Mouse (Mus musculus): ENCODE results near the gene Gramd1b.

The Gramd1b gene

DNA sequence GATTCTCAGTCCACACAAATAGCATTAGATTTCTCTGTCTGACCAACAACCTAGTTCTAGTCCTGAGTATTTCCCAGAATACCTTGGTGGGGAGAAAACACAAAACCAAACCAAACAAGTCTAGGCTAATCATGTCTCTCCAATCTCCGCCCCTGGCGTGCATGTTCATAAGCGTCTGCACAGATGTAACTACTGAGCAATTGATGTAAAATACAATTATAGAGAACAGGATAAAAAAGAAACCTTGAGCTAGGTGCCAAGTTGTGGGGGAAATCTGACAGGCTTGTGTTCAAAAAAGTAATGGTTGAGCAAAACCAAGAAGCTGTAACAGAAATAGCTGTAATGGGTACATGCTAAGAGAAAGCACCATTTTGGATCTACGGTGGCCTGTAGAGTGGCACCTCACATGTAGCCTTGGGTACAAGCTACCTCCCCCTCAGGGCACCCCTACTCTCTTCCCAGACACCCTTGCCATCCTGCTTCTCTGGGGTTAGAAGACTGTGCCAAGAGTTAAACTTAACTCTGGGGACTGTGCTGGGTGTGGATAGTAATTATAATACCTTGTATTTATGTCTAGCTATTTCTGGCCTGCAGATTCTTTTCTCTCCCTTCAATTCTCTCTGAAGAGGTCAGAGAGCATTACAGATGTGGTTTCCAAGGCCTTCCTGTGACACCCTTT is 174.3 kb downstream of the Gramd1b start:
- no peak for DNase-seq

DNA sequence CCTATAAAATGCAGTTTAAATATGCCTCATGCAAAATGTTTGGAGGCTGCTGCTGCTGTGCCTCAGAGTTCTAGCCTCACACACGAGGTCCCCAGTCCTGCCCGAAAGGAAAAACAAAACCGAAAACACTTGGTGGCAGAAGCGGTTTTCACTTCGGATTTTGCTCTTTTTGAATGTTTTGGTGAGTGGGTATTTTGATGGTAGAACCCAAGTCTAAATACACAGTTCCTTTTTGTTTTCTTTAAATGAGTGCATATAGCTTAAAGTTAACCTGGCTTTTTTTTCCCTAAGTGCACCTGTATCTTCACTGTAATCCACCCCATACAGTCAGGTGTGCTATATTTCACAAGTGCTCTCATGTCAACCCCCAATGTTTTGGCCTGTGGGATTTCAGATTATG is 174.8 kb downstream of the Gramd1b start:
- DNase-seq = no peak

DNA sequence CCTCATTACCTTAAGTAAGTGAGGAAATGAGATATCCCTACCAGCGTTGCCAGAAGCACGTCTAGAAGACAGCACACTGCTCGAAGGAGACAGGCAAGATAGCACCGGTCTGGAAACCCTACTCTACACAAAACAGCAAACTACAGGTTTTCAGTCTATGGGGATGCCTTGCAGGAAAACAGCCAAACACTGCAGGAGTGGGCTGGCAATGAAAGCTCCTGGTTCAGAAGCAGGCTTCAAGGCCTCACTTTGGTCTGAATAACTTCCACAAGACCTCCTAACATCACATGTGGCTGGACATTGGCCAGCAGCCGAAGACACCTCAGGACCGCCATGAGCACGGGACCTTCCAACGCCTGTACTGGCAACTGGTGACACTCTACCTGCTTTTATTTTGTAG is 175.8 kb downstream of the Gramd1b start:
- DNase-seq = no peak

DNA sequence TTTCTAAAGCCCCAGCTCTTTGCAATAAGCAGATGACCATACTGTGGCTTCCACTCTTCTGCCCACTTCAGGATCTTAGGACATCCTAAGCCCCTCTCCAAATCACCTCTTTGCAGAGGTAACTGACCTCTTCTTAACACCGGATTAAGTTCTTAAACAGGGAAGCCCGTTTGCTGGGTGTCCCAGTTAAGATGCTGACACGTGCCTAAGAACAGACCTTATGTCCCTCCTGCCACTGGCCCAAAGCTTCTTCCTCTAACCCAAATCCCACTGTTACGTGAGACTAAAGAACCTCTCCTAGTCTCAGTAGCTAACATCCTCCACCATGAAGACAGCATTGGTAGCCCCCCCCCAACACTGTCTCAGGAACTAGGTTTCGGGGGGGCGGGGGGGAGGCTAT is 177.6 kb downstream of the Gramd1b start:
- no peak for DNase-seq

DNA sequence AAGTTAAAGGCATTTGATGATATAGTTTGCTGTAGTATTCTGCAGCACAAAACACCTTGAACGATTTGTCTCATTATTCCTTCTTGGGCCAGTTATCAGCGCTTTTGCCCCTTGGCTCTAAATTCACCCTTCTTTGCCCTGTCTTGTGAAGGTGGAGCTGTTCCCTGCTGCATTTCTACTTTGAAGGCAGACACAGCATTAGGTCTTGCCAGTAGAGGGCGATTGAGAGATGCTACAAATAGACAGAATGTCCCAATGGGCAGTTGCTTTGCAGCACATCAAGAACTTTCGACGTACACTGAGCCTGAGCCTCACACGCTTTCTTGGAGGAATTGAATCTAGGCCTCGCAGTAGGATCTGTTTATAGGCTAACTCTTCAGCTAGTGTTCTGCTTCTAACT is 180.5 kb downstream of the Gramd1b start:
- peak in 1 of 2 experiments; percentile 11 for DNase-seq

DNA sequence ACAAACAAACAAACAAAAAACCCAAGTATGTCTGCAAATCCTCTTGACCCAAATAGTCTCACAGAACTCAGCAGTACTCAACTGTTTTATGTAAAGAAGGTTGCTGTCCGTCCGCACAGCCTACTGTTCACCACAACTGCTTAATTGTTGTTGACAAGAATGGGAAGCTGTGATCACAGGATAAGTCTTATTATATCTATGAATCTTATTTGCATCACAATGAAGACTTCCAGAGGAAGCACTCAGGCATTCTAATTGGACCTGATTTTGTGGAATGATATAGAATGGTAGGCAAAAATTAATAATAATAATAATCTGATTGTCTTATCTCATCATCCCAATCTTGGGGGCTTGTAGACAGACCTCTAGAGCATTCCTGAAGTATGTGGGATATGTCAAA is 181.1 kb downstream of the Gramd1b start:
- DNase-seq = no peak

DNA sequence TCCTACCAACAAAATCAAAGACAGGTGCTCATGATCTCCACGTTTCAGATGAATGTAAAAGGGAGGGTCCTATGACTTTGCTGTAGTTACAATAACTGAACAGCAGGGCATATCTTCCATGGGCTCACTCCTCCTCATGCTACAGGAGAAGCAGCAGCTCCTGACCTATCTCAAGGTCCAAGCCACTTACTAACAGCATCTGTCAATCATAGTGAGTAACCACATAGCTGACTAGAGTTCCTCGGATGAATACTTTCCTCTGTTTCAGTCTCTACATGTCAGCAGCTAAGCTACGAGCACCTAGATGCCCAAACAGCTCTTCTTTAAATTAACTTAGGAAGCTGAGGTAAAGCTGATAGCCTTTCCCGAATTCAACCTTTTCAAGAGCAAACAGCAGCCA is 181.6 kb downstream of the Gramd1b start:
- no peak for DNase-seq

DNA sequence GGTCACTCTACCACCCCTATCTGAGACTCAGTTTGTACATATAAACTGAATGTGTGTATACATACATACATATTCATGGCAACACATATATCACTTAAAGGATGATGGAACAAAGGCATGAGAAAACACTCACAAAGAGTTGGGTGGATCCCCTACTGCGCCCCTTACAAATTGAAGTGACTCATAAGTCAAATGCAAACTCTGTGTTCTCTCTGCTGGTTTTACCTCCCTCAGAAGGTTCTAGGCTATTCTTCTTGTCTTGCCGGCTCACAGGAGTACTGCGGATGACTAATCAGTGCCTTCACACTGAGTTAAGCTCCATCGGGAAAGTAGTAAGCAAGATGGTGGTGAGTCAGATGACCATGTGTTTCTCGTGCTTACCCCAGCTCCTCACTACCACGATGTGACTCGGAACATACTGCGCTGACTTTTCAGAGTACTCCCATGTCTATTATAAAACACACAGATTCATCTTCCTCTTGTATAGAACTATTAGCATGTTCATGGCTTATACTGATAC is 182.4 kb downstream of the Gramd1b start:
- no peak for DNase-seq

DNA sequence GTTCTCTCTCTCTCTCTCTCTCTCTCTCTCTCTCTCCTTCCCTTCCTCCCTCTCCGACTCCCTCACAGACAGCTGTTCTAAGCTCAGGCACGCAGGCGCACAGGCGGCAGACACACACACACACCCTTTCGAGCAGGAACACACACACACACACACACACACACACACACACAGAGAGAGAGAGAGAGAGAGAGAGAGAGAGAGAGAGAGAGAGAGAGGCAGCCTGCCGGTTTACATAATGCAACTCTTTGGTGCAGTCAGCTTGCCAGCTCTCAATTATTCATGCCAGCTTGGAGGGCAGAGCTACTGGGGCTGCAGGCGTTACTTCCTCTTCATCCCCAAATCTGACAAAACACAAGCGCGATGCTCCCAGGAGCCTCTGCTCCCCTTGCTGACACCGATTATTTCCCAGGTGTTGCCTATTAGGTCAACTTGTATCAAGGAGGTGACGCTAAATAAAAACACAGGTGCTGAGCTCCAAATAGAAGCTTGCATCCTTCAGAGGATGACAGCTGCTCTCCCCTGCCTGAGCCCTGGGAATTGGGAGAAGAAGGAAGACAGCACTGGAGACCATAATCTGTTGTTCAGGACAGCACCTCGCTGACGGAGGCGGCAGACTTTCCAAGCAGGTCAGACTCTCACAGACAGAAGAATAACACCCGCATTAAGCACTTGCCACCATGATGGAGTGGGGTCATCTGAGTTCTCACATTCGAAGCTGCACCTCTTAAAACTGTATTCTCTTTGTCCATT is 184.8 kb downstream of the Gramd1b start:
- no peak for DNase-seq

DNA sequence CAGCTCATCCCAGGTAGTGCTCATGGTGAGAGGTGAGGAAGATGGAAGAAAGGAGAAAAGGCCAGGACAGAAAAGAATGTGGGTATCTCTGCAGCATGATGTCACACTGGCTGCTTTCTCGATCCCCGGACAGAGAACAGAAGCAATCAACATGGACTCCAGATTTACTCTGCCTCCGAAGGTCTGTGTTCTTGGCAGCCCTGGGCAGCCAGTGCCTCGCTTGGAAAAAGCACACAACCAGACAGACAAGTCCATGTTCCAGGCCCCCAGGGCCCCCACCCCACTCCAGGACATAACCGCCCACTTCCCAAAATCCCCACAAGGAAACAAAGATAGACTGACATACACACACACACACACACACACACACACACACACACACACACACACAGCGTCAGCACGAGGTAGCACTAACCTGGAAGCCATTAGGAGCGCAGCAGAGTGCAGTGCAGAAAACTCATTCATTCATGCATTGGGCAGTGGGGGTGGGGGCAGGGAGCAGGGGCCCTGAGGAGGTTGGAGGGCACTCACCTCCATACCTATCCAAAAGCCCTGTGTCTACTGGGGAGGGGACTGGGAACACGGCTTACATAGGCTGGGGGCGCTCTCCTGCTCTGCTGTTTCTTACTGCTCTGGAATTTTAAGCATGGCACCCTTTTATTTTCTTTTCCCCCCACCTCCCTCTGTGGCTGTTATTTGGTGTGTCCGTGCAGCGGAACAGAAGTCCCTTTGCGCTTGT is 185.5 kb downstream of the Gramd1b start:
- no peak for DNase-seq

DNA sequence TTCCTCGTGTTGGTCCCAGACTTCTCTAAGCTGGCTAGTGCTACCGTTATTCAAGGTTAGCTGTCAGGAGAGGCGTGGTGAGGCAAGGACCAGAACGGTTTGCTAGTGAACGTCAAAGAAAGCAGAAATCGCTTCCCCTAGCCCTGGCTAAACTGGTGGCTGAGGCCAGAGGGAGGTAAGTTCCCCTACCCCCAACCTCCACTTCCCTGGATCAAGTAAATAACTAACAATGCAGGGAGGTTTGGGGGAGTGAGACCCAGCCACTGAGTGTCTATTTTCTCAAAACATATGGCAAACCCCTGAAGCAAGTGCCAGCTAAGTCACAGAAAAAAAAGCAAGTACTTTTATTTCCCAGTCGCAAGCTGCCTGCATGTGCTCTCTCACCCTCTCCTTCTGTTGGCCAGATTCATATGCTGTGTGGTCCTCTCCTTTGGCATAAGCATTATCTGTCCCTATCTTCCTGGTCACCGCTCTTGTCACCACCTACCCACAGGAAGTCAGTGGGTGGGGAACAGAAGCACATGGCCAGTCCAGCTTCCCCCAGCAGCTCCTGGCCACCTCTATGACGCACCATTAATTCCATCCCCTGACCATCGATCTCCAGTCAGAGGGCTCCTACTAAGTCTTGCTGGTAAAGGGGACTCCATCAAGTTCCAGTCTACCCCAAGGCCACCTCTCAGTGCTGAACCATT is 186.2 kb downstream of the Gramd1b start:
- no peak for DNase-seq

DNA sequence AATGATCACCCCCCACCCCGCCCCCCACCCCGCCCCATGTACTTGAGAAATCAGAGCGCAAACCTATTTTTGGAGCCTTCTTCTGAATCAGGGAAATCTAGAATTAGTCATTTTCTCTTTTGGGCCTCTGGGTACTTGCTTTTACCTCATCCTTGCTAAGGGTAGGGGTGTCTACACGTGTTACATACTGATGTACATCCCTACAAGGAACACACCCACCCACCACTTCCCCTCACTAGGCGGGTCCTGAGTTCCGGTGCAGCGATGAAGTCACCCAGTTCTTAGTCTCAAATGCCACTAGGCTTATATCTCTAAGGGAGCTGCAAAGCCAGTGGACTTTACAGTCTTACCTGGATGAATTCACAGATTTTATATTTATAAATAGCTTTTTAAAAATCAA is 187.4 kb downstream of the Gramd1b start:
- no peak for DNase-seq

DNA sequence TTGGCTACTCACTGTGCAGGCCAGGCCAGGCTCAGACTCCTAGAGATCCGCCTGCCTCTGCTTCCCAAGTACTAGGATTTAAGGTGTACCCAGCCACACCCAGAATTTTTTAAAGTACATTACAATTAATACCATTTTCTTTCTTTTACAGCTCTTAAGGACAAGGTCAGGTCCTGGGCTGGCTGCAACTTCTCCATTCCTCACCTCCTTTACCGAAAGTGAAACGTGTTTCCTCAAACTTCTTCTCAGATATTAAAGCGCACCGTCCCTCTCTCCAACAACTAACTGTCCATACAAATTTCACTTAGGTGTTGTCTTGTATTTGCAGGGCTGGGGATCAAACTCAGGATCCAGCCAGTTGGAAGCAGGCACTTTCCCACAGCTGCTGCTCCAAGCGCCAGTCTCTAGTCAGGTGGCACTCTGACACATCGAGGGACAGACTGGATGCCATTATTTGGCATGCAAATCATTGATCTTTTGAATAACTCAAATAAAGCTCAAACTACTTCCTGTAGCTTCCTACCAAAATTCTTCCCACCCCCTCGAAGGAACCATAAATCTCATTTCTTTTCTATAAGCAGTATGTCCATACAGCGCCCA is 188.0 kb downstream of the Gramd1b start:
- DNase-seq = no peak

DNA sequence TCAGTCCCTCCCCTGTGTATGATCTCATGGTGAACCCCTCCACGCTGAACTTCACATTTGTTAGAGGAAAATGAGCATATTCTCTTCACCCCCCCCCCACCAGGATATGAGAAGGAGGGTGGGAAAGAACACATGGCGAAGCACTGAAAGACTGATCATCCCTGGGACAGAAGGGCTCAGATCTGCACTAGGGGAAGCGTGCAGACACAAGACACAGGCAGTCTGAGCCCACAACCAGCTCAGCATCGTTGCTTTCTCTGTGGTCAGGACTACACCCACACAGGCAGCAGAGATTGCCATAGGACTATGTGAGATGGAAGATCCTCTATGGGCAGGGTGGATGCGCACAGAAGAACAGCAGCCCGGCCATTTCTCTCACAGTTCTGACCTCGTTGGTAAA is 189.1 kb downstream of the Gramd1b start:
- no peak for DNase-seq

DNA sequence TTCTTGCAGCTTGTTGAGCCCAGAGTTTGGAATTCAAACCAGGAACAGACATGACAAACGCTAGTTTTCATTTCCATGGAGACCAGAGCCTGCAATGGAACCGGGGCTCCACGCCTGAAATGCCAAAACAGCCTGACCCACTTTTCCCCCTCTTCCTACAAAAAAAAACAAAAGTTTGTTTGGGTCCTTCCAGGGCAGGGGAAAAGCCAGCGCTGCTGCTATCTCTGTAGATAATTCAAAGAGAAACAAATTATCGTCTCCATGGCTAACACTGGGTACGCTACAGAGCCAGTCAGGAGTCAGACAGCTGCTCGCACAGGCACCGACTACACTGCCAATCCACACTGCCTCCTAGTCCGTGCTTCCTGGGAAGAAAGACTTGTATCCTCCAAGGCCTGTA is 191.6 kb downstream of the Gramd1b start:
- DNase-seq = no peak

DNA sequence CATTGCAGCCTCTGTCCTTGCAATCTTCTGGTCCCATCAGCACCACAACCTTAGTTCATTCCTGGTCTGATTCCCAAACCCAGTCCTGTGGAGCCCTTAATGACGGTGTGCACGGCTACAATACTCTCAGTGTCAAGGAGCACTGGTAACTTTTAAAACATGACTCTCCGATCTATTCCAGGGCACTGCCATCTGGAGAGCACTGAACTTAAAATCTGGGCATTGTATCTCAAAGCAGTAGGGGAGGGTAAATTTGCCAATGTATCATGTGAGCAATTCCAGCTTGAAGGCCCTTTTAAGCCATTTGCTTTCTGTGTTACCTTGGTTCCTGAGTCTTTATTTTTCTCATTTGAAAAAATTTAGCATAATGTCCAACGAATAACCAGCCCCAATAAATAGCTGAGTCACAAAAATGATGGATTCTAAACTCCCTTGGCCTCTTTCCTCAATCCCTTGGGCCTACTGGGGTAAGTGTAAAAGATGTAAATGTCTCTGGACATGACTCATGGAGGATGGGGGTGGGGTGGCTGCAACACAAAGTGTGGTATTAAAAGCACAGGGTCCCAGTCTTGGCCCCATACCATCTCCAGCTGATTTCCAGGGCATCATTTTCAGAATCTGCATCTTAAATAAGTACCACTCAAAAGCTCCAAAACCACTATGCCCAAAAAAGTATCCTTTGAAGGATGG is 193.9 kb downstream of the Gramd1b start:
- DNase-seq = no peak

DNA sequence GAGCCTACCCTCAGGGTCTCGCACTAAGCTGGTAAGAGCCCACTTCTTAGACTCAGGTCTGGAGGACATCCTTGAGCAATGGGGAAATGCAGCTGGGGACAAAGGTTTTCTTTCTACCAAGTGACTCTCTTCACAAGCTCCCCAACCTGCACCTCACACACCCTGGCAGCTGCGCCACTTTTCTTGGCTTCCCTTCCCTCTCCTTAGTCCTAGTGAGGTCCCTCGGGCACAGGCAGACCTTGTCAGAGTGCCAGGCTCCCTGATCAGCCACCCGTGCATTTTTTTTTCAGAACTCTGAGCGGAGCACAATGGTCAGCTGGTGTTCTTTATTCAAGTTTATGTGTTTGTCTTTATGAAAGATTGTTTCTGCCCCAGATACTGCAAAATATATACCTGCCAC is 194.5 kb downstream of the Gramd1b start:
- no peak for DNase-seq

DNA sequence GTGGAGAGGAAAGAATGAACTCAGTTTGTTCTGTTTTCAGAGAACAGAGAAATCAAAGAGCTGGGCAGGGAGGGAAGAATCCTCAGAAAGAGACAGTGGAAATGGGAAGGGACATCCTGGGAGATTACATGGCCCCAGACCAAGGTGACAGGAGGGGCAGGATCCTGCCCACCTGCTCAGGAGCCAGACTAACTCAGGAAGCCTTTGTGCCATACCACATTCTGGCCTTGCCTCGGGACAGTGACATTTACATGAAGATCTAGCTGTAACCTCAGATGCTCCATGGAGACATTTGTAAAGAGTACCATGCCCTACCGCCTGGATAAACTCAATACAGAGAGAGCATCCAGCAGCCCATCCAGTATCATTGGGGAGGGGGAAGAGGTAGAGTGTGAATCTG is 196.6 kb downstream of the Gramd1b start:
- no peak for DNase-seq

DNA sequence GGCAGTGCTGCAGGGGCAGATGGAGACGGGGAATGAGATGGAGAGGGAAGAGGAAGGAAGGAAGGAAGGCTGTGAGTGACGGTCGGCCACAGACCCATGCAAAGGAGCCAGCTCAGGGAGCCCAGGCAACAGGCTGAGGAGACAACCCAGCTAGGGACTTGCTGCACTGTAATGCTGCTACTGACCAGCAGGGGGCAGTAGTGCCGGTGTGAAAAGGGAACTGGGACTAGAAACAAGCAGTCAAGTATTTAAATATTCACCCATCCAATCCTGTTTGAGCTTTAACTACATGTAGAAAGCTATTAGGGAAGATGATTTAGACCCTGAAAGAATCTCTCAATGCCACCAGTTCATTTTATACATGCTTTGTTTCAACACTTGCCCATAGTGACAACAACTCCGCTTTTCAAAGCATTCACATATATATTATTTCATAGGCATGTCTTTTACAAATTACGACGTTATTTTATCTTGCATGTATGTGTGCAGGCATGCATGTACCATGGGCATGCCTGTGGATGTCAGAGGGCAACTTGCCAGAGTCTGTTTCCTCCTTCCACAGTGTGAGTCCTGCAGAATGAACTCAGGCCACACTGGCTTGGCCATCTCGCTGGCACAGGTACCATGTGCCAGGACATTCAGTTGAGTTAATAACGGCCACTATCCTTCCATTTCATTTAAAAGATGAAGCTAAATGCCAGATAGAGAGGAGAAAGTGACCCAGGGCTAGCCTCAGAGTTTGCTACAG is 197.4 kb downstream of the Gramd1b start:
- DNase-seq = peak; percentile 82 to 83

DNA sequence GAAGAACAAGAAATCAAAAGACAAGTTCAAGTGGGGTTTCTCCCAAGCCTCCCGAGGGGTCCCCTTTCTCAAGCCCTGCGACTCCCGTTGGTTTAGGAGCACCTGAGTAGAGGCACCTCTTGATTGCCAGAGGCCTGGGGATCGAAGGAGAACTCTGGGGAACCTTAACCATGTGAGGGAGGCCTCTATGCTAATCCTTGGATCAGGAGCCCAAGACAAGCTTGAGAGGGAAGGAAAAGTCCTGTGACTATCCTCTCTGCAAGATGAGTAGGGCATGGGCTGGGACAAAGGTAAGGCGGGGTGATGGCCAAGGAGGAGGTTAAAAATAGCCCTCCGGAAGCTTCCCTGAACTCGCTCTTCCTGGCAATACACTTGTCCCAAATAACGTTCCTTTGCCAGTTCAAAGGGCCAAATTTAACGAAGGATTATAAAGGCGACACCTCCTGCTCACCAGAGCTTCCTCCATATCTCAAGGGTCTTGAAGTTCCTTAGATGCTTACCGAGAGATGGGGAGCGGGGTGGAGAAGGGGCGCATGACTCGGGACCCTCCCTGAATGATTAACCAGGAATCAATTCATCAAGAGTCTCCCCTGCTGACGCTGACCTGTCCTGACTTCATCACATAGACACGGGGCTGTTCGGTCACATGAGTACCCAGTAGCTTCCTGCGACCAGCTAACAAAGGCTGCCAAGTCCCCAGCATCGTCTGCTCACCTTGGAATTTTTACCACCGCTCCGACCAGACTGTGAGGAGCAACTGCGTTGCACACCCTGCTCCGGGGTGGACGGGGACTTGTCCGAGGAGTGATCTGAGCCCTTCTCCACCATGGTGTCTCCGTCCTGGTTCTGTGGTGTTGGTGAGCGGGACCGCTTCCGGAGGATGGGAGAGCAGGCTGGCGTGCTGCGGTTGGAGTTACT is 198.2 kb downstream of the Gramd1b start:
- DNase-seq = no peak

Data from B cell, adult 2 months (primary cell).